Mouse (Mus musculus) kidney, adult 9 months (tissue): ENCODE measurements at regions not wholly inside any gene's neighbourhood (a gene's known extent, or its start where the extent isn't known, plus 50 kb on each side); places are given as distances from the start of the nearest gene placed in this dataset.

Experiments used
- DNase-seq: peaks from one replicate; pipeline ENCODE4 v3.0.0; 2022

- no peak for DNase-seq
These were observed 203.7 kb downstream of the Fndc1 start for GRCm38 (mm10) chr17:7623392-7623791.

- DNase-seq = no peak
These were observed 205.8 kb downstream of the Fndc1 start for GRCm38 (mm10) chr17:7621262-7621661.

GRCm38 (mm10) chr17:7620166-7620565 is 206.9 kb downstream of the Fndc1 start:
- DNase-seq = no peak

GRCm38 (mm10) chr17:7619641-7620040 is 207.5 kb downstream of the Fndc1 start:
- no peak for DNase-seq

GRCm38 (mm10) chr17:7608046-7608445 is 219.1 kb downstream of the Fndc1 start:
- no peak for DNase-seq

GRCm38 (mm10) chr17:7607431-7607830 is 219.7 kb downstream of the Fndc1 start:
- DNase-seq = no peak

GRCm38 (mm10) chr17:7604813-7605504 is 219.7 kb upstream of the Unc93a2 start:
- DNase-seq = no peak

GRCm38 (mm10) chr17:7604096-7604495 is 218.8 kb upstream of the Unc93a2 start:
- DNase-seq = no peak

GRCm38 (mm10) chr17:7600555-7600954 is 215.3 kb upstream of the Unc93a2 start:
- DNase-seq = no peak

GRCm38 (mm10) chr17:7597481-7597880 is 212.2 kb upstream of the Unc93a2 start:
- no peak for DNase-seq

- no peak for DNase-seq
These were observed 209.5 kb upstream of the Unc93a2 start for GRCm38 (mm10) chr17:7594801-7595200.

GRCm38 (mm10) chr17:7592491-7592890 is 207.2 kb upstream of the Unc93a2 start:
- DNase-seq = no peak

GRCm38 (mm10) chr17:7582866-7583398 is 197.7 kb upstream of the Unc93a2 start:
- no peak for DNase-seq

GRCm38 (mm10) chr17:7579031-7579430 is 193.8 kb upstream of the Unc93a2 start:
- DNase-seq = no peak

GRCm38 (mm10) chr17:7578003-7578402 is 192.7 kb upstream of the Unc93a2 start:
- DNase-seq = no peak

GRCm38 (mm10) chr17:7577227-7577626 is 192.0 kb upstream of the Unc93a2 start:
- DNase-seq = peak; percentile 1

- DNase-seq = no peak
These were observed 186.2 kb upstream of the Unc93a2 start for GRCm38 (mm10) chr17:7571481-7571880.

- no peak for DNase-seq
These were observed 183.2 kb upstream of the Unc93a2 start for GRCm38 (mm10) chr17:7568482-7568881.

GRCm38 (mm10) chr17:7565771-7566170 is 180.5 kb upstream of the Unc93a2 start:
- no peak for DNase-seq

GRCm38 (mm10) chr17:7562940-7563339 is 177.7 kb upstream of the Unc93a2 start:
- DNase-seq = no peak

GRCm38 (mm10) chr17:7548456-7548855 is 163.2 kb upstream of the Unc93a2 start:
- DNase-seq = no peak

GRCm38 (mm10) chr17:7538402-7539087 is 153.3 kb upstream of the Unc93a2 start:
- no peak for DNase-seq

GRCm38 (mm10) chr17:7537618-7538266 is 152.5 kb upstream of the Unc93a2 start:
- no peak for DNase-seq

GRCm38 (mm10) chr17:7537210-7537609 is 151.9 kb upstream of the Unc93a2 start:
- no peak for DNase-seq
